8 mouse cellular contexts compared by ENCODE assay signal in the genomic region with DNA sequence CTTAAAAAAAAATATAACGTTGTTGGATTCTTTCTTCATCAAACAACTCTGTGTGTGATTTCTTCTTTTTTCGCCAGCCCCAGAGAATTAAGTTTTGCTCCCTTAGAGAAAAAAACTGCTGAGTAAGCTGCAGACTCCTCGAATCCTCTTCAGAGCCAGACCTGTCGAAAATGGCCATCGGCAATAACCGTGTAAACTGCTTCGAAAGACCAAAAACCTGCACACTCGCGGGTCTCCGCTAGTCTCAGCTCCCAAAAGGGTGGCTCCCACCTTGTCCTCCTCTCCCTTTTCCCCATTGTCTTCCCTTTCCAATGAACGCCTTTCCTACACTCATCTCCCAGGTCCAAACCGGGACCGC. TPM values are rescaled to one million over a fixed set of nuclear protein-coding genes. Genes with fewer than 3 reads are reported as not detected.
DNase-seq lines count a peak whose midpoint lies in the region; ATAC-seq and TF ChIP-seq lines count a peak whose summit lies in the region.

No protein-coding gene starts in this region.

- no peaks in the 10 kb centered on the region for H3K36me3 ChIP-seq in CH12.LX (replicated peaks in 1 of 2; ENCODE audit: control insufficient read depth in 1 of 2, insufficient read depth in 1 of 2, low read length in 1 of 2)
- H3K36me3 ChIP-seq in ES-Bruce4 (ENCODE audit: control insufficient read depth, insufficient read depth, low read length, poor library complexity, severe bottlenecking) = no peaks in the 10 kb centered on the region
- no peaks in the 10 kb centered on the region for H3K36me3 ChIP-seq in forebrain, embryonic 16.5 days (ENCODE audit: control insufficient read depth, insufficient read depth)
- H3K36me3 ChIP-seq in liver, embryonic 15.5 days (replicated peaks) = no peaks in the 10 kb centered on the region

- ATAC-seq in forebrain, embryonic 16.5 days = no peak
- no peak for ATAC-seq in liver, embryonic 15.5 days (ENCODE audit: insufficient read depth)

- no peaks in the 10 kb centered on the region for H3K79me2 ChIP-seq in CH12.LX (replicated peaks; ENCODE audit: control insufficient read depth, extremely low read depth, insufficient read depth, poor library complexity, severe bottlenecking)

- H3K27me3 ChIP-seq in CH12.LX (replicated peaks) (no peaks in the 10 kb centered on the region), ES-Bruce4 (ENCODE audit: control insufficient read depth, insufficient read depth, low read length, poor library complexity, severe bottlenecking) (no peaks in the 10 kb centered on the region)
- peaks cover 90% of the 10 kb centered on the region for H3K27me3 ChIP-seq in forebrain, embryonic 16.5 days (replicated peaks; ENCODE audit: control insufficient read depth, insufficient read depth, low read length)
- H3K27me3 ChIP-seq in liver, embryonic 15.5 days = peaks cover 97% of the 10 kb centered on the region

- in situ Hi-C loops in CH12.LX (cut with MboI; ENCODE audit: low pct_ligation_motif_present, low pct_unique_long_range_greater_than_20kb, low sequenced_read_pairs) = loop anchor here (10.0 kb wide), 1 partner anchor 133 kb away; no protein-coding TSS in a partner anchor

- H3K9me3 ChIP-seq in CH12.LX (replicated peaks; ENCODE audit: low read length) = peaks cover 5% of the 10 kb centered on the region
- no peaks in the 10 kb centered on the region for H3K9me3 ChIP-seq in ES-Bruce4 (replicated peaks; ENCODE audit: control insufficient read depth, insufficient read depth, low read length, poor library complexity, severe bottlenecking)
- no peaks in the 10 kb centered on the region for H3K9me3 ChIP-seq in forebrain, embryonic 16.5 days (ENCODE audit: control insufficient read depth, low read length)
- no peaks in the 10 kb centered on the region for H3K9me3 ChIP-seq in liver, embryonic 15.5 days (replicated peaks)

- no peak overlapping the region for H3K9ac ChIP-seq in CH12.LX (ENCODE audit: insufficient read depth, low read depth)
- H3K9ac ChIP-seq in ES-Bruce4 (ENCODE audit: low read depth, poor library complexity, severe bottlenecking) = peak overlapping the region; percentile 40
- no peak overlapping the region for H3K9ac ChIP-seq in forebrain, embryonic 16.5 days (replicated peaks; ENCODE audit: low read depth, low read length)
- H3K9ac ChIP-seq in liver, embryonic 15.5 days = peak overlapping the region; percentile 42

- dilution Hi-C loops in CH12.LX (cut with MboI; ENCODE audit: extremely low pct_ligation_motif_present, extremely low pct_unique_long_range_greater_than_20kb, low sequenced_read_pairs) = no loop called here

- no peak overlapping the region for H3K27ac ChIP-seq in CH12.LX (ENCODE audit: insufficient read depth, low read depth)
- H3K27ac ChIP-seq in ES-Bruce4 (ENCODE audit: insufficient read depth, low read length) = peak overlapping the region; percentile 21; the same call in 1 of the 2 replicates
- H3K27ac ChIP-seq in forebrain, embryonic 16.5 days (ENCODE audit: low read length) = no peak overlapping the region
- no peak overlapping the region for H3K27ac ChIP-seq in liver, embryonic 15.5 days (replicated peaks)

- TF ChIP-seq POLR2A in CH12.LX (IDR thresholded peaks at IDR 0.05; ENCODE audit: low read depth, low read length) = no peak
- TF ChIP-seq POLR2A in ES-Bruce4 (IDR thresholded peaks at IDR 0.05; ENCODE audit: insufficient read depth, low read length) = no peak

- no peak for TF ChIP-seq CTCF in CH12.LX (conservative IDR thresholded peaks at IDR 0.05 in 1 of 2, IDR thresholded peaks at IDR 0.05 in 1 of 2; ENCODE audit: low read depth in 2 of 2, low read length in 2 of 2)
- no peak for TF ChIP-seq CTCF in ES-Bruce4 (IDR thresholded peaks at IDR 0.05; ENCODE audit: low read depth, low read length)

- DNase-seq in CH12.LX (ENCODE audit: extremely low read depth) (no peak), MN1 (ENCODE audit: low spot score) (no peak)
- DNase-seq in adrenal gland, postnatal 36 days = no peak
- no peak for DNase-seq in urinary bladder, adult 18-20 months (ENCODE audit: low spot score in 2 of 2)
- DNase-seq in testis, postnatal 14 days (ENCODE audit: low spot score) = no peak

- H3K4me2 ChIP-seq in CH12.LX (ENCODE audit: insufficient read depth, low read depth, poor library complexity, severe bottlenecking) = no peak overlapping the region
- peak overlapping the region; percentile 31; the same call in 1 of the 2 replicates for H3K4me2 ChIP-seq in forebrain, embryonic 16.5 days (ENCODE audit: low read length)
- H3K4me2 ChIP-seq in liver, embryonic 15.5 days = peak overlapping the region; percentile 77

- WGBS in forebrain, embryonic 16.5 days = 2% methylated on average over 13 of the region's 13 CpGs
- 2% methylated on average over 13 of the region's 13 CpGs for WGBS in liver, embryonic 15.5 days (ENCODE audit: insufficient replicate concordance)

- TF ChIP-seq EP300 in CH12.LX (IDR thresholded peaks at IDR 0.05; ENCODE audit: low read length) = no peak
- TF ChIP-seq EP300 in ES-Bruce4 (IDR thresholded peaks at IDR 0.05; ENCODE audit: insufficient read depth, low read depth, low read length) = no peak

- peaks cover 3 to 25% of the 10 kb centered on the region in 2 experiments for H3K4me1 ChIP-seq in CH12.LX (ENCODE audit: control insufficient read depth in 1 of 2, insufficient read depth in 2 of 2)
- no peaks in the 10 kb centered on the region for H3K4me1 ChIP-seq in ES-Bruce4 (ENCODE audit: control insufficient read depth, insufficient read depth, low read length)
- peaks cover 6% of the 10 kb centered on the region for H3K4me1 ChIP-seq in forebrain, embryonic 16.5 days (replicated peaks; ENCODE audit: control insufficient read depth, insufficient read depth, low read length)
- peaks cover 16% of the 10 kb centered on the region for H3K4me1 ChIP-seq in liver, embryonic 15.5 days (replicated peaks)

- no peak for TF ChIP-seq RAD21 in CH12.LX (IDR thresholded peaks at IDR 0.05; ENCODE audit: low read depth, low read length)

- no peak overlapping the region for H3K4me3 ChIP-seq in CH12.LX (replicated peaks in 1 of 3; ENCODE audit: low read depth in 2 of 3, low read length in 2 of 3, poor library complexity in 1 of 3)
- peak overlapping the region; percentile 91 for H3K4me3 ChIP-seq in ES-Bruce4 (ENCODE audit: low read depth, low read length)
- H3K4me3 ChIP-seq in forebrain, embryonic 16.5 days (replicated peaks; ENCODE audit: low read length) = no peak overlapping the region; the same call in 1 of the 2 replicates
- H3K4me3 ChIP-seq in liver, embryonic 15.5 days (replicated peaks) = peak overlapping the region; percentile 58

TF ChIP-seq in CH12.LX, 34 proteins besides CTCF, POLR2A, EP300 and RAD21:
- TF ChIP-seq USF1 (IDR thresholded peaks at IDR 0.05; ENCODE audit: low read depth, low read length) = no peak
- TF ChIP-seq MYC (IDR thresholded peaks at IDR 0.05; ENCODE audit: low read depth, low read length) = no peak
- TF ChIP-seq MAFK (IDR thresholded peaks at IDR 0.05; ENCODE audit: insufficient replicate concordance, low read length) = 0 out of 2 replicates have a peak, but pooled peaks have one; percentile 34
- no peak for TF ChIP-seq TBP (conservative IDR thresholded peaks at IDR 0.05; ENCODE audit: low read depth, low read length)
- no peak for TF ChIP-seq PAX5 (IDR thresholded peaks at IDR 0.05; ENCODE audit: low read length)

RNA-seq across cellular contexts. Expression of gene BC107364, which starts 50.7 kb away (rescaled TPM):
- total RNA-seq in CH12.LX (2012; rRNA removed) = 0.13 TPM in 1 of 2 replicates, not detected in the other
- total RNA-seq in CH12.LX (2014; rRNA removed) = not detected in 2 replicates
- polyA plus RNA-seq in CH12.LX (2012; ENCODE audit: insufficient read length, low read depth) = not detected in 2 replicates
- polyA plus RNA-seq in ES-Bruce4 (2011; ENCODE audit: insufficient read depth, insufficient read length, low read depth, missing spikeins) = 4.6 TPM in 2 replicates
- polyA plus RNA-seq in forebrain, embryonic 16.5 days (2015; fragmentation: Nextera tagmentation; extraction: Ambion mirVana) = not detected in 2 replicates
- not detected in 2 replicates for polyA plus RNA-seq in liver, embryonic 15.5 days (2015; fragmentation: Nextera tagmentation; extraction: Ambion mirVana)
- total RNA-seq in adrenal gland, postnatal 36 days (2021) = not detected

Comparison
In these comparisons a context has a peak if more than half of its experiments do, and no peak if none do; other contexts are left out.
1. H3K4me3 ChIP-seq: peak in ES-Bruce4 (single experiment) and liver, embryonic 15.5 days (single experiment); none in CH12.LX (0 of 3) and forebrain, embryonic 16.5 days (single experiment).
2. H3K9ac ChIP-seq: peak in ES-Bruce4 (single experiment) and liver, embryonic 15.5 days (single experiment); none in CH12.LX (single experiment) and forebrain, embryonic 16.5 days (single experiment).